Mouse (Mus musculus): Measurements from ENCODE around the gene Tuba8. TPM values are rescaled to one million over a fixed set of nuclear protein-coding genes. Genes with fewer than 3 reads are reported as not detected.

Gene Tuba8
- polyA plus RNA-seq, 1 experiment from 2014 or later = 0.49 TPM

- ATAC-seq (ENCODE audit: insufficient read depth, low FRiP score, low TSS enrichment) (no peak), DNase-seq (ENCODE audit: low spot score) (peak; percentile 76)
- no peaks in the 10 kb centered on the region for H3K36me3 ChIP-seq (ENCODE audit: control insufficient read depth, insufficient read depth, low read length)
- no peaks in the 10 kb centered on the region for H3K27me3 ChIP-seq (ENCODE audit: control insufficient read depth, insufficient read depth, low read length)
- H3K9me3 ChIP-seq (ENCODE audit: control insufficient read depth, low read length) = no peaks in the 10 kb centered on the region
- no peaks in the 10 kb centered on the region for H3K4me1 ChIP-seq (ENCODE audit: control insufficient read depth, insufficient read depth, low read length)
- no peak overlapping the region for H3K4me3 ChIP-seq (ENCODE audit: low read depth, low read length)
- 37% methylated on average over 9 of the region's 9 CpGs for WGBS
- H3K4me2 ChIP-seq (ENCODE audit: low read depth) = no peak overlapping the region
- no peak overlapping the region for H3K9ac ChIP-seq (ENCODE audit: low read length)
- no peak overlapping the region for H3K27ac ChIP-seq (ENCODE audit: low read depth, low read length)
Measured at GRCm38 (mm10) chr6:121260548-121260947, 50.1 kb downstream of the Tuba8 start.

GRCm38 (mm10) chr6:121261233-121261632 lies 50.7 kb downstream of the Tuba8 start:
- DNase-seq (ENCODE audit: low spot score) (no peak), ATAC-seq (ENCODE audit: insufficient read depth, low FRiP score, low TSS enrichment) (no peak)
- Histone ChIP-seq H3K27me3 (ENCODE audit: control insufficient read depth, insufficient read depth, low read length) (no peaks in the 10 kb centered on the region), H3K36me3 (ENCODE audit: control insufficient read depth, insufficient read depth, low read length) (no peaks in the 10 kb centered on the region), H3K4me3 (ENCODE audit: low read depth, low read length) (no peak overlapping the region), H3K9me3 (ENCODE audit: control insufficient read depth, low read length) (no peaks in the 10 kb centered on the region), H3K9ac (ENCODE audit: low read length) (no peak overlapping the region), H3K4me2 (ENCODE audit: low read depth) (no peak overlapping the region), H3K27ac (ENCODE audit: low read depth, low read length) (no peak overlapping the region), H3K4me1 (ENCODE audit: control insufficient read depth, insufficient read depth, low read length) (no peaks in the 10 kb centered on the region)
- WGBS = 80% methylated on average over 8 of the region's 8 CpGs

GRCm38 (mm10) chr6:121262004-121262403 lies 51.5 kb downstream of the Tuba8 start:
- Histone ChIP-seq H3K9me3 (ENCODE audit: control insufficient read depth, low read length) (no peaks in the 10 kb centered on the region), H3K4me1 (ENCODE audit: control insufficient read depth, insufficient read depth, low read length) (no peaks in the 10 kb centered on the region), H3K27me3 (ENCODE audit: control insufficient read depth, insufficient read depth, low read length) (no peaks in the 10 kb centered on the region), H3K4me2 (ENCODE audit: low read depth) (no peak overlapping the region), H3K36me3 (ENCODE audit: control insufficient read depth, insufficient read depth, low read length) (no peaks in the 10 kb centered on the region), H3K9ac (ENCODE audit: low read length) (no peak overlapping the region), H3K27ac (ENCODE audit: low read depth, low read length) (no peak overlapping the region), H3K4me3 (ENCODE audit: low read depth, low read length) (no peak overlapping the region)
- no peak for DNase-seq (ENCODE audit: low spot score)
- 88% methylated on average over 10 of the region's 10 CpGs for WGBS
- ATAC-seq (ENCODE audit: insufficient read depth, low FRiP score, low TSS enrichment) = no peak

GRCm38 (mm10) chr6:121262496-121262895 lies 52.0 kb downstream of the Tuba8 start:
- Histone ChIP-seq H3K9me3 (ENCODE audit: control insufficient read depth, low read length) (no peaks in the 10 kb centered on the region), H3K4me1 (ENCODE audit: control insufficient read depth, insufficient read depth, low read length) (no peaks in the 10 kb centered on the region), H3K9ac (ENCODE audit: low read length) (no peak overlapping the region), H3K4me2 (ENCODE audit: low read depth) (no peak overlapping the region), H3K27ac (ENCODE audit: low read depth, low read length) (no peak overlapping the region), H3K36me3 (ENCODE audit: control insufficient read depth, insufficient read depth, low read length) (no peaks in the 10 kb centered on the region), H3K4me3 (ENCODE audit: low read depth, low read length) (no peak overlapping the region), H3K27me3 (ENCODE audit: control insufficient read depth, insufficient read depth, low read length) (no peaks in the 10 kb centered on the region)
- WGBS = 93% methylated on average over 11 of the region's 11 CpGs
- no peak for DNase-seq (ENCODE audit: low spot score)
- ATAC-seq (ENCODE audit: insufficient read depth, low FRiP score, low TSS enrichment) = no peak

GRCm38 (mm10) chr6:121270156-121270555 lies 59.7 kb downstream of the Tuba8 start:
- H3K27me3 ChIP-seq (ENCODE audit: control insufficient read depth, insufficient read depth, low read length) = no peaks in the 10 kb centered on the region
- H3K4me2 ChIP-seq (ENCODE audit: low read depth) = no peak overlapping the region
- no peak overlapping the region for H3K4me3 ChIP-seq (ENCODE audit: low read depth, low read length)
- ATAC-seq (ENCODE audit: insufficient read depth, low FRiP score, low TSS enrichment) (no peak), DNase-seq (ENCODE audit: low spot score) (no peak)
- no peak overlapping the region for H3K9ac ChIP-seq (ENCODE audit: low read length)
- H3K4me1 ChIP-seq (ENCODE audit: control insufficient read depth, insufficient read depth, low read length) = no peaks in the 10 kb centered on the region
- no peaks in the 10 kb centered on the region for H3K9me3 ChIP-seq (ENCODE audit: control insufficient read depth, low read length)
- WGBS = 88% methylated on average over 6 of the region's 6 CpGs
- H3K36me3 ChIP-seq (ENCODE audit: control insufficient read depth, insufficient read depth, low read length) = no peaks in the 10 kb centered on the region
- H3K27ac ChIP-seq (ENCODE audit: low read depth, low read length) = no peak overlapping the region

GRCm38 (mm10) chr6:121271707-121272074 lies 61.2 kb downstream of the Tuba8 start:
- Histone ChIP-seq H3K27me3 (ENCODE audit: control insufficient read depth, insufficient read depth, low read length) (no peaks in the 10 kb centered on the region), H3K9me3 (ENCODE audit: control insufficient read depth, low read length) (no peaks in the 10 kb centered on the region), H3K4me2 (ENCODE audit: low read depth) (peak overlapping the region; percentile 44), H3K36me3 (ENCODE audit: control insufficient read depth, insufficient read depth, low read length) (no peaks in the 10 kb centered on the region), H3K9ac (ENCODE audit: low read length) (no peak overlapping the region), H3K4me1 (ENCODE audit: control insufficient read depth, insufficient read depth, low read length) (no peaks in the 10 kb centered on the region), H3K4me3 (ENCODE audit: low read depth, low read length) (no peak overlapping the region; the same call in 1 of the 2 replicates), H3K27ac (ENCODE audit: low read depth, low read length) (no peak overlapping the region)
- peak; percentile 22; the same call in 1 of the 2 replicates for ATAC-seq (ENCODE audit: insufficient read depth, low FRiP score, low TSS enrichment)
- WGBS = 14% methylated on average over 4 of the region's 4 CpGs
- DNase-seq (ENCODE audit: low spot score) = no peak

GRCm38 (mm10) chr6:121272075-121272800 lies 61.7 kb downstream of the Tuba8 start:
- Histone ChIP-seq H3K27ac (ENCODE audit: low read depth, low read length) (peak overlapping the region; percentile 51), H3K4me1 (ENCODE audit: control insufficient read depth, insufficient read depth, low read length) (no peaks in the 10 kb centered on the region), H3K9me3 (ENCODE audit: control insufficient read depth, low read length) (no peaks in the 10 kb centered on the region), H3K9ac (ENCODE audit: low read length) (peak overlapping the region; percentile 42), H3K27me3 (ENCODE audit: control insufficient read depth, insufficient read depth, low read length) (no peaks in the 10 kb centered on the region), H3K4me3 (ENCODE audit: low read depth, low read length) (peak overlapping the region; percentile 29), H3K36me3 (ENCODE audit: control insufficient read depth, insufficient read depth, low read length) (no peaks in the 10 kb centered on the region), H3K4me2 (ENCODE audit: low read depth) (peak overlapping the region; percentile 44)
- ATAC-seq (ENCODE audit: insufficient read depth, low FRiP score, low TSS enrichment) = peak; percentile 92
- DNase-seq (ENCODE audit: low spot score) = peak; percentile 85
- 17% methylated on average over 17 of the region's 17 CpGs for WGBS

- ATAC-seq (ENCODE audit: insufficient read depth, low FRiP score, low TSS enrichment) = no peak
- no peaks in the 10 kb centered on the region for H3K9me3 ChIP-seq (ENCODE audit: control insufficient read depth, low read length)
- no peak overlapping the region for H3K4me2 ChIP-seq (ENCODE audit: low read depth)
- no peaks in the 10 kb centered on the region for H3K4me1 ChIP-seq (ENCODE audit: control insufficient read depth, insufficient read depth, low read length)
- WGBS = 77% methylated on average over 3 of the region's 3 CpGs
- no peak overlapping the region for H3K4me3 ChIP-seq (ENCODE audit: low read depth, low read length)
- no peak for DNase-seq (ENCODE audit: low spot score)
- no peaks in the 10 kb centered on the region for H3K36me3 ChIP-seq (ENCODE audit: control insufficient read depth, insufficient read depth, low read length)
- H3K27me3 ChIP-seq (ENCODE audit: control insufficient read depth, insufficient read depth, low read length) = no peaks in the 10 kb centered on the region
- no peak overlapping the region for H3K27ac ChIP-seq (ENCODE audit: low read depth, low read length)
- no peak overlapping the region for H3K9ac ChIP-seq (ENCODE audit: low read length)
Measured at GRCm38 (mm10) chr6:121274356-121274755, 63.9 kb downstream of the Tuba8 start.

Measured in neural tube, embryonic 11.5 days (tissue).